Mouse (Mus musculus): ENCODE data around the gene Mgst2.
A peak's percentile ranks its signal among the peaks of the same experiment; 100 is the strongest.

Gene Mgst2

DNA sequence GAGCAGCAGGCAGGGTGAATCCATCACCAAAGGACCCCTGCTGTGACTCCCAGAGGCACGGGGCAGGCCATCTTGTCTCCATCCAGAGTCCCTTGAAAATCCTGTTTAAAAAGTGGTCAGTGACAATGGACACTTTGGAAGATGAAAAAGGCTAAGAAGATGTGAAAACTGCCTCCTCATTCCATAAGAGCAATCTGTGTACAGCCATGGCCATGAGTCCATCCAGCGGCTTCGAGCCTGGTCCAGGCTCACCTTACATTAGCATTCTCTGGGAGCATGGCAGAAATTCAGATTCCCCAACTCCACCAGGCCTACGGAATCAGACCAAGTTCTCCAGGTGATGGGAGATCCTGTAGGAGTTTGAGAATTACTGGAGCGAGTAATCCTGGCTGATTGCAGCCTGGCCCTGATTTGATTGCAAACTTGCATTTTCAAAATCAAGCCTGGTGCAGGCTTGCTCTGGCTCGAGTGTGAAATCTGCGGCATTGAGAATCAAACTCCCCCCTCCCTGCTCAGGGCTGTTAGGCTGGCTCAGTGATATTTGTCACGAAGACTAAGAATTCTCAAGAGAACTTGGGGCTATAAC, 42.6 kb downstream of the Mgst2 start:
- peak; percentile 40 for DNase-seq

DNA sequence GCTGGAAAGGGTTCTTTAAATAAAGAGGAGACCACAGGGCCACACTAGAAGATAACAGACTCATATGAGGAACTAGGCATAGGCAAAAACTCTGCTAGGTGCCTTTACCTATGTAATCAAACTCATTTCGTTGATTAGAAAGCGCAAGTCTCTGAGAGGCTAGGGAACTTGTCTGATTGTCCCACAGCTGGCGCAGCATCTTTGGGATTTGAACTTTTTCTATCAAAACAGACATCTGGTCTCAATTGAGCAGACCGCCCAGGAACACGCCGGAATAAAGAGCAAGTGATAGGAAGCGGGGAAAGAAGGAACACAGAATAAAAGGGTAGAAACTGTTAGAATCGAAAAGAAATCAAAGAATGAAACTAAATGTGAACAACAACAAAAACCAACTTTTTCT, 43.3 kb downstream of the Mgst2 start:
- DNase-seq: no peak

DNA sequence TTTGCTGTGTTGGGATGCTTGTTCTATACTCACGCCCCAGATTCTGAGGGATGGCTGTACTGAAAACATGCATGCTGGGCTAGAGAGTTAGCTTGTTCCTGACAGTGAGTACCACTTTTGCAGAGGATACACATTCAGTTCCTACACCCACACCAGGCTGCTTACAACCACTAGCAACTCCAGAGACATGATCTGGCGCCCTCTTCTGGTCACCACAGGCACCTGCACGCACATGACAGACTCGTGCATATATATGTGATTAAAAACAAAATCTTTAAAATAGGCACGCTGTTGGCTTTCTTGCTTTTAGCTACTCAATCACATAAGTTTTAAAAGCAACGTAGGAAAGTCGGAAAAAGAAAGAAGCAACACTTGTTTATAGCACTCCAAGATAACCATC, 45.1 kb downstream of the Mgst2 start:
- DNase-seq: no peak

DNA sequence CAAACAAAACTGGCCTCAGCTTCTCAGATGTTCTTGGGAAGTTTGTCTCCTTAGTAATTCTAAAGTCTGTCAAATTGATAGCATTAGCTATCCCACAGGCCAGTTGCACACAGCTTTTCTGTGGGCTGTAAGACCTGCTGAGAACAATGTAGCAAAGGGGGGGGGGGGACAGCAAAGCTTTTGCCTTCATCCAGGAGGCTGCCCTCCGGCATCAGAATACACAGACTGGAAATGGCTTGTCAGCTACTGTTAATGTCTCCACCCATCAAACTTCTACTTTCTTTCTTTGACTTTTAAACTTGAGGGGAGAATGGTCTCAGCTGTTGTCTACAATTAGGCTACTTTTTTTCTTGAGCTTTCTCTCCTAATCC, 48.2 kb downstream of the Mgst2 start:
- DNase-seq: no peak

DNA sequence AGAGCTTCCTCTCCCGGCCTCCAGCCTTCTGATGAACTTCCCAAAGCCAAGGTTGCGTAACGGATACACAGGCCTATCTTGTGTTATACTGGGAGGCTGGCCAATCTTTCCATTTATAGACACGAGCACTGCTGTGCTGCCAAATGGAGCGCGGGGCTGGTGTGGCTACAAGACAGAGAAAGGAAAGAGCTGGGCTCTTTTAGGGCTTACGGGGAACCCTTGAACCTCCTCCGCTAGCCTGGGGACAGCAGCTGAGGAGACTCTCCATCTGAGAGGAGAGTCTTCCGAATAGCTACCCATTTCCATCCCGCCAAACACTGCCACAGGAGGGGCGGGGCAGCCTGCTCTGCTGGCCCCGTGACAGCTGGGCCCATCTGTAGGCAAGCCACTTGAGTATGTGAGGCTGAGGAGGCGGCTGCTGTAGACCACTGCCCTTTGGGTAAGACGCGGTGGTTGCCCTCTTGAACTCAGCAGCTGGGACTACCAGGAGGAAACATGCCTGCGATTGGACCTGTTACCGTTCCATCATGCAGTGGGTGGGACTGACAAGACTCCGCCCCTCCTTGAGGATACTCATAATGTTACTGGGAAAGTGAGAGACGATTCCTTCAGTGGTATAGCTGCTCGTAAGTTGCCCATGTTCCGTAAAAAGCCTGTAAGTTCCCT, 48.7 kb downstream of the Mgst2 start:
- DNase-seq: peak; percentile 88

DNA sequence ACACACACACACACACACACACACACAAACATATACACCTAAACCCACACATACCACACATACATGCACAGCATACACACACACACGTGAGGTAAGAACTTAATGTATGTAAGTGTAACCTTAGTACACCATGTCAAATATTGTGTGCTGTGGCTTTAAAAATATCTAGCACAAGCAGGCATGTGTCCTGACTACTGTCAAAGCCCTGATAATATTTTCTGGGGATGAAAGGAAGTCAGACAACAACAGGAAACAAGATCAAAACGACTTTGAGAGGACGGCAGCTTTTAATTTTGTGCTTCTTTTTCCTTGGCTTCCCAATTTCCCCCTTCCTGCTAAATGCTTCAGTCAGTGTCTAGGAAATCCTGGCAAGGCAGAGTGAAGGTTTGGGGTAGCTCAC, 52.2 kb downstream of the Mgst2 start:
- no peak for DNase-seq

DNA sequence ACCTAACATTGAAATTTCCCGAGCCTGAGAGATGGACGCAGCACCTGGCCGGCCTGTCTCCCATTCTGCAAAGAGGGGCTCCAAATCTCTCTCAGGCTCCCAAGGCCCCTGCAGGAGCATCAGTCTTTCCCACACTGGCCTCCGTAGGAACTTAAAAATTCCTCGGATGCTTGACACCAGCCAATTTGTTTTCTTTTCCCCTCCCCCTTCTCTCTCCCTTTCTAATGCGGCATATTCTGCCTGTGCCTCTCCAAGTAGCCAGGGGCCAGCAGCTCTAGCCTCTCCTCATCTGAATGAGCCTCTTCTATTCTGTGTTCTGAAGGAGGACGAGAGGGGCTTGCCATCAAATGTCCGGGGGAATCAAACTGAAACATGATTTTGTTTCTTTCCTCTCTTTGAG, 53.1 kb downstream of the Mgst2 start:
- DNase-seq: no peak

DNA sequence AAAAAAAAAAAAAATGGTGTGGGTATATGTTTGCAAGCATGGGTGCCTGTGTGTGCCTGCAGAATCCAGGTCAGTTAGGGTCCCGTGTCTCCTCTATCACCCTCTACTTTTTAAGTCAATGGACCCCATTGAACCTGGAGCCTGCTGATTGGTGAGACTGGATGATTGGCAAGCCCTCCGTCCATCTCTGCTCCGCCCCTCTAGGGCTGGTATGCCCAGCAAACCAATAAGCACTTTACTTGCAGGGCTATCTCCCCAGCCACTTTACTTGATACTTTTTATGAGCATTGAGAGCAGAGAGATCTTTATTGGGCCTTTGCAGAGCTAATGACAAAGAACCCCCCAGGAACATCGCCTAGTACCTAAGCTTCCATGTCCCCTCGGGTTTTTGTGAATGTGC, 54.3 kb downstream of the Mgst2 start:
- DNase-seq: no peak

DNA sequence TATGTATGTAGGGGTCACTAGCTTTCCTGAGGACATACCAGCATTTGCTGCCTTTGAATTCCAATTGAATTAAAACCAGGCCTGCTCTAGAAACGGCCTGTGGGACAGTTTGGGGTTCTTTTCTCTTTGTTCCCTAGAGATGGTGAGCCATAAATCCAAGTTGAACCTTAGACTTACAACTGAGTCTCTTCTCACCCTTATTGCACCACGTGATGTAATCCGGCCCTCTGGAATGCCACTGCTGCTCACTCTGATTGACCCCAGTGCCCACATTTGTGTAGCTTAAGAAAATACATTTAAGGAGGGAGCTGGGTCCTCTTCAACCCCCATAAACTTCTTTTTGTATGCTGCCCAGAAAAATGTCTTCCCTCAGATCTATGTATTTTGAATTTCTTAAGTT, 57.3 kb downstream of the Mgst2 start:
- no peak for DNase-seq

DNA sequence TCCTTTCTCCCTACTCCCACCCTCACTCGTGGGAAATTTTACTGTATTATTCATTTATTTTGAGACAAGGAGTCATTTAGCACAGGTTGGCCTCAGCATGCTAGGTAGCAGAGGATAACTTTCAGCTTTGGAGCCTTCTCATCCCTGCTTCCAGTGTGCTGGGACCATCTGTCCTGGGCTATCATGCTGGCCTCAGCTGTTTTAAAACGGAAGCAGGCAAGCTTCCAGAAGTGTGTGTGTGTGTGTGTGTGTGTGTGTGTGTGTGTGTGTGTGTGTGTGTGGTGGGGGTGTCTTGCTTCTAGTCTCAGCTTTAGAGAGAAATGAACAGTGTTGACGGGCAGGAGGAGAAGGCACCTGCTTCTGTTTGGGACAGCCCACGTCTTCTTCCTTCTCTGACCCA, 57.7 kb downstream of the Mgst2 start:
- no peak for DNase-seq

DNA sequence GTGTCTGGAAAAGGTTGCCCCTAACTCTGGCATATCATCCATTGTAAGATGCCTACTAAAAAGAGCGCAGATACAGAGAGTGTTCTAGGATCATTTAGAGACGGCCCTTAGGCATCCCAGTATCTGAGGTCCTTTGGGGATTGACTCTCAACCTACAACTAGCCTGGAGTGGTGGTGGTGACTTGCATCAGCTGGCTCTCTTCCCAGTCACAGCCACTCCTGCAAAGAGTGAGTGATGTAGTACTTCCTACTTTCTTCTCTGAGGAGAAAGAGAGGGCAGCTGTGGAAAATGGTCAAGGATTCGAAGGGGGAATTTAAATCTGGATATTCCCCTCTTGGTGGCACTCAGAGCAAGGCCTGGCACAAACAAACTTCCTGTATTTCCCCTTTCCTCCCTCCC, 59.2 kb downstream of the Mgst2 start:
- no peak for DNase-seq

DNA sequence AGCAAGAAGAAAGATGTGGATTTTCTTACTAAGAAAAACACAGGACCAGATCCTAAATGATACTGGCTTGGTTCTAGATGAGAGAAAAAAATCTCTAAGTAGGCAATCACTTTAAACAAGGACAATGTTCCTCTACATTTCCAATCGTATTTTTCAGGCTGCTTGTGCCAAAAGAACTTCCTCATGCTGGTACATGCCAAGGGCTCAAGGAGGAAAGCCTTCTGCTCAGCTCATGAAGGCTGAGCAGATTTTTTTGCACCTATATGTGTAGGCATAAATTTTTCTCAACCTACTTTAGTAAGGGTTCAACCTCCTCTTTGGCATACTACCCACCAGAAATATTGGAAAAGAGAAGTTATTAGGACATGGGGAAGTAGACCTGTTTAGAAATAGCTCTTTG, 59.8 kb downstream of the Mgst2 start:
- no peak for DNase-seq

DNA sequence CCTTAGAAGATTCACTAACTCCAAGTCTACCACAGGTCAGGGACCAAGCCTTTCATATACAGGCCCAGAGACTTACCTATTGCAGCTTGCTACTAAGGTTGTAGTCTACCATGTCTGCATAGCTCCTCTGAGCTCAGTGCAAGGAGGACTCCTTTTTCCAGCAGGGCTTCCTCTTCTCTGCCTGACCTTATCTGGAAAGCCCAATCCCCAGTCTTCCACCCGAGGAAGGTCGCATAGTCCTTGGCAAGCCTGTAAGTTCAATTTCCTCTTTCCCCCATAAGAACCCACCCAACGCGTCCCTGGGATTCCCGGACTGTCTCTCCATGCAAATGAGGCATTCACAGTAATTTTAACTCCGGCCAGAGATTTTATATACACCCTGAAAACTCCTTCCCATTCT, 66.1 kb downstream of the Mgst2 start:
- DNase-seq: no peak

DNA sequence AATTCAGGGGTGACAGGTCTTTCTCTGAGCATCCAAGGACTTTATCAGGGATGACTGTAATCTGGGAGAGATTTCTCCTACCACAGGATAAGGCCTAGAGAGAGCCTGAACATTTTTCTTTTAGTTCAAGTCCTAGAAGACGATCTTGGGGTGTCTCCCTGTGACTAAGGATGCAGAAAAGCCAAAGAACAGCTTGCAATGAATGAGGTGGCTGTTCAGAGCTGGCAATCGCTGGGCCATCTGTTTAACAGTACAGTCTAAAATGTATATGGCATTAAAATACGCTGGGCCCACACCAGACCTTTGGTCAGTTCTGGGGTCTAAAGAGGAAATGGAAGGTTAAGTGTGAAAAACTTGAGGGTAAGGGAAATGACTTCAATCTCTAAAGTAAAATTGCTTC, 67.3 kb downstream of the Mgst2 start:
- DNase-seq: no peak

DNA sequence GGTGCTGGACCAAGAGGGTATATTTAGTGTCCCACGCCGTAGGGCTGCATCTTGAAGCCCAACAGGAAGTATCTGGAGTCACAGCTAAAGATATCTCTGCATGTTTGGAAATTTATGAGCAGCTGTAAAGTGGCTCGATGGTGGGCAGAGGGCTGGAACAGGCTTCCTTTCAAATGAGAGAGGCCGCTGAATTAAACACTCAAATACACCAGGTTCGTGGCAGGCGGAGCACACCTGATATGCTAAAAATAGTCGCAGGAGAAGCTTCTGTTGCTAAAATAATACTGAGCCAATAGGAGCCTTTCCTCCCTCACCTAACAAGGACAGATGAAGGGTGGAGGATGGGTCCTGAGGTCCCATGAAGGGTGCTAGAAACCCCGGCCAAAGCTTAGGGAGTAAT, 67.8 kb downstream of the Mgst2 start:
- no peak for DNase-seq

DNA sequence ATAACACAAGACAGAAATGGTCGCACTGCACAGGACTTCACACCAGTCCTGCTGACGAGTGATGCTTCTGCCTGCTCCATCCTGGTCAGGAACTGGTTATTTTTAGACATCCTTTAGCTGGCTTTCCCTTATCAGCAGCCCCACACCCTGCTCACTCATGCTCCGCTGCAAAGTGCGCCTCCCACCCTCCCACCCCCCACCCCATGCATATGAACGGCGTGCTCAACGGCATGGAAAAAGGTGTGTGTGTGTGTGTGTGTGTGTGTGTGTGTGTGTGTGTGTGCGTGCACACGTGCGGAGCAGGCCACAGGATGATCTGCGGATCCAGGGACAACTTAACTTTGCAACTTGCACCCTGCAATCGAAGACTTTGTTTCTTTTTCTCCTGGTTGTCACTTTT, 68.3 kb downstream of the Mgst2 start:
- DNase-seq: no peak

DNA sequence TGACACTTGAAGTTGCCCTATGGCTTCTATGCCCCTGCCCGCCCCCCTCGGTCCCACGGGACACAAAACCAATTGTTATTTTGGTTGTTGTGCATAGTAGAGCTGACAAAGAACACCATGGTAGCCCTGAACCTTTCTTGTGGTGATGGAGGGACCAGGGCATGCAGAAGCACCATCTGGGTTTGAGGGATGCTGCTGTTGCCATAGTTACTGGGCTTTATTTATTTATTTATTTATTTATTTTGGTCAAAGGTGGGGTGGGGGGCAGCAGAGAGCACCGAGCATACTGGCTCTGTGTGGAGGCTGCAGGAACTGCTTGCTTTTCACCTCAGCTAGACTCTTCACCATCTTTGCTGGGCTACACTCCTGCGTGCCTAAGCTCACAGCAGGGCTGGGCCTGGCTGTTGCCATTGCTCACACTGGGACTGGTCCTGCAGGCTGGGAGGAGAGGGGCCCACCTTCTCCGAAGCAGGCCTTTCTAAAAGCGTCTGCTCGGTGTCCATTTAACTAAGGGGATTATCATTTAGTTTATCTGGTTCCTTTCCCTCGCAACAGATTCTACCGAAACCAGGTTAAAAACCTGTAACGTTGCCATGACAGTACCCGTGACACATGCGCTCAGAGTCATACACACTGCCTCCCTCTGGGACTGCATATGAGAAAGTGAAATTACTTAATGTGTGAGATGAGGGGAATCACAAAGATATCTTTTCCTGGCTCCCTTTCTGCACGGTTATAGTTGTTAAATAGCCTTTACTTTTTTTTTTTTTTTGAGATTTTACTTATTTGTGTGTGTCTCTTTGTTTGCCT, 69.2 kb downstream of the Mgst2 start:
- DNase-seq: no peak

DNA sequence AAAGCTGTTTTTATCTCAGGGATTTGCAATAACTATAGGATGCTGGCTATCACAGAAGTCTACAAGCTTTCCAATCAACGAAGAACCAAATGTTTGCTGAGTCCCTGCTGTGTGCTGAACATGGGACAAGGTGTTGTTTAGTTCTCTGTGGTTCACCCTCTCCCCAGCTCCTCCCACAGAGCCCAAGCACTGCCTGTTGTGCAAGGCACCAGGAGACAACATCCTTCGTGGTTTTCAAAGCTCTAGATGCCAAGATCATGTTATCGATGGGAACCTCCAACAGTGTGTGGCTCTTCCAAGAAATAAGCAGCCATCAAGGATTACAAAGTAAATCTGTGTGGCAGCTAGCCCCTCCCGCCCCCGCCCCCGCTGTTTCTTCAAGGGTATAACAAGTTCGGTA, 70.5 kb downstream of the Mgst2 start:
- no peak for DNase-seq

DNA sequence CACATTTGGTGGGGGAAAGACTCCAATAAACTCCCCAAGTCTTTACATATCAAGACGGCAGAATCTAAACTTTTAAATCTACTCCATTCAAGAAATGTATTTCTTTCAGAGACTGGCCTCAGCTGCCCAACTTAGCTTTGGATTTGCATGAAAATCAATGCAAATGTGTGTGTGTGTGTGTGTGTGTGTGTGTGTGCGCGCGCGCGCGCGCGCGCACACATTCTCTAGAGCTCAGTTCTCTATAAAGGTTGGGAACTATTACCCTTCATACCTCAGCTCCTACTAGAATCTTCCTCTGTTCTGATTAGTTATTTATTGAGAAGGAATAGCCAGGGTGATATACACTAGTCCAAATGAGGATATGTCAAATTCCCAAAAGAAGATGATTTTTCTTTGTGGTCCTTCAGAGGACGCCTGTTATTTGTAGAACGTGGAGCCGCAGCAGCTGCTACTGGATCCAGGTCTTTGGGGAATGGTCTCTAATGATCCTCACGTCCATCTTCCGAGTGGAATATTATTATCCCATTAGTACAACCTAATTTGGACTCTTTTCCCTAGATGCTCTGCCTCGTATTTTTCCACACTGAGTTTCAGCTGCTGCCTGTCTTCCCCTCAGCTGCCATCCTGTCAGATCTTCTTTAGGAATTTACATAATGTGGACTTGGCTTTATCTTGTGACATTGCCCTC, 71.9 kb downstream of the Mgst2 start:
- no peak for DNase-seq
